Mouse (Mus musculus): ENCODE results near the gene Olfr26. TPM values are rescaled to one million over a fixed set of nuclear protein-coding genes. Genes with fewer than 3 reads are reported as not detected.

The Olfr26 gene
- not detected in 4 replicates for total RNA-seq (2023; ENCODE audit: inconsistent age)

GRCm38 (mm10) chr9:38854760-38855159 is at the start of gene Olfr26:
Gene Olfr26, plus strand, starts transcription at chr9:38855060.

GRCm38 (mm10) chr9:38814314-38814713 is 40.5 kb upstream of the Olfr26 start, which contains the start of gene Olfr922:
Gene Olfr922, plus strand, starts transcription at chr9:38814614.

GRCm38 (mm10) chr9:38826245-38826644 is 28.6 kb upstream of the Olfr26 start, which contains the start of gene Olfr923:
Gene Olfr923, plus strand, starts transcription at chr9:38826545.

GRCm38 (mm10) chr9:38844149-38844548 is 10.7 kb upstream of the Olfr26 start, which contains the start of gene Olfr924:
Gene Olfr924, plus strand, starts transcription at chr9:38844449.

GRCm38 (mm10) chr9:38876826-38877225 is 22.0 kb downstream of the Olfr26 start, which contains the start of gene Olfr926:
Gene Olfr926, plus strand, starts transcription at chr9:38877126.

Other genes with a start within 250 kb of the Olfr26 start
- not detected in 4 replicates for gene Olfr914, start 250.0 kb upstream of the Olfr26 start, total RNA-seq (2023; ENCODE audit: inconsistent age)
- not detected in 4 replicates for gene Olfr916, start 195.2 kb upstream of the Olfr26 start, total RNA-seq (2023; ENCODE audit: inconsistent age)
- not detected in 4 replicates for gene Olfr917, start 189.2 kb upstream of the Olfr26 start, total RNA-seq (2023; ENCODE audit: inconsistent age)
- not detected in 4 replicates for gene Olfr918, start 180.5 kb upstream of the Olfr26 start, total RNA-seq (2023; ENCODE audit: inconsistent age)
- not detected in 4 replicates for gene Olfr919, start 151.4 kb upstream of the Olfr26 start, total RNA-seq (2023; ENCODE audit: inconsistent age)
- gene Vwa5a, start 136.8 kb upstream of the Olfr26 start, total RNA-seq (2023; ENCODE audit: inconsistent age), result 8.8 to 12.9 TPM (median 10.5 TPM) in 4 replicates
- gene Olfr920, start 102.8 kb upstream of the Olfr26 start, total RNA-seq (2023; ENCODE audit: inconsistent age), result 0.13 to 0.21 TPM in 2 of 4 replicates, not detected in the others
- not detected in 4 replicates for gene Olfr921, start 82.0 kb upstream of the Olfr26 start, total RNA-seq (2023; ENCODE audit: inconsistent age)
- gene Olfr922, start 40.4 kb upstream of the Olfr26 start, total RNA-seq (2023; ENCODE audit: inconsistent age), result not detected in 4 replicates
- not detected in 4 replicates for gene Olfr923, start 28.5 kb upstream of the Olfr26 start, total RNA-seq (2023; ENCODE audit: inconsistent age)
- not detected in 4 replicates for gene Olfr924, start 10.6 kb upstream of the Olfr26 start, total RNA-seq (2023; ENCODE audit: inconsistent age)
- gene Olfr926, start 22.1 kb downstream of the Olfr26 start, total RNA-seq (2023; ENCODE audit: inconsistent age), result not detected in 4 replicates
- not detected in 4 replicates for gene Olfr930, start 74.7 kb downstream of the Olfr26 start, total RNA-seq (2023; ENCODE audit: inconsistent age)
- not detected in 4 replicates for gene Olfr933, start 117.3 kb downstream of the Olfr26 start, total RNA-seq (2023; ENCODE audit: inconsistent age)
- gene Olfr934, start 133.3 kb downstream of the Olfr26 start, total RNA-seq (2023; ENCODE audit: inconsistent age), result not detected in 4 replicates
- gene Olfr935, start 144.6 kb downstream of the Olfr26 start, total RNA-seq (2023; ENCODE audit: inconsistent age), result not detected in 4 replicates
- gene Olfr146, start 168.3 kb downstream of the Olfr26 start, total RNA-seq (2023; ENCODE audit: inconsistent age), result not detected in 4 replicates
- not detected in 4 replicates for gene Olfr937, start 209.9 kb downstream of the Olfr26 start, total RNA-seq (2023; ENCODE audit: inconsistent age)
- gene Olfr938, start 223.8 kb downstream of the Olfr26 start, total RNA-seq (2023; ENCODE audit: inconsistent age), result not detected in 4 replicates